Mouse (Mus musculus): ENCODE data around the gene Fhl5.

The Fhl5 gene

DNA sequence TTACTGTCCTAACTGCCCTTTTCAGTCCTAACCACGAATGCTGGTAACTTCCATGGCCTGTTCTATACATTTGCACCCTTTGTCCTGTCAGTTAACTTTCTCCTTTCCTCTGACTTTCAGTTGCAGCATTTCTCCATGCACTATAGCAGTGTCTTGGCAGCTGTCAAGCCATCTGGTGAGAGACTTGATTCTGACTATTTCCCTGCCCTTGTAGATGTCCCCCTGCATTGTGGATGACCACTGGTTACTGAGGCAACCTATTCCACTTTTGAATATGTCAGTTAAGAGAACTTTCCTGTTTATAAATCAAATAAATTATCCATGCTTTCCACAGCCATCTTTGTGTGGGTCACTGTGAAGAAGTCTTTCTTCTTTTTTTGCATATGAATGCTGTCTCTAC is 45.4 kb downstream of the Fhl5 start:
- no peaks in the 10 kb centered on the region for H3K36me3 ChIP-seq (ENCODE audit: control insufficient read depth, insufficient read depth, low read length, poor library complexity, severe bottlenecking)
- DNase-seq (ENCODE audit: low read depth, low spot score) = no peak
- no peaks in the 10 kb centered on the region for H3K27me3 ChIP-seq (ENCODE audit: control insufficient read depth, insufficient read depth, low read length, poor library complexity, severe bottlenecking)

DNA sequence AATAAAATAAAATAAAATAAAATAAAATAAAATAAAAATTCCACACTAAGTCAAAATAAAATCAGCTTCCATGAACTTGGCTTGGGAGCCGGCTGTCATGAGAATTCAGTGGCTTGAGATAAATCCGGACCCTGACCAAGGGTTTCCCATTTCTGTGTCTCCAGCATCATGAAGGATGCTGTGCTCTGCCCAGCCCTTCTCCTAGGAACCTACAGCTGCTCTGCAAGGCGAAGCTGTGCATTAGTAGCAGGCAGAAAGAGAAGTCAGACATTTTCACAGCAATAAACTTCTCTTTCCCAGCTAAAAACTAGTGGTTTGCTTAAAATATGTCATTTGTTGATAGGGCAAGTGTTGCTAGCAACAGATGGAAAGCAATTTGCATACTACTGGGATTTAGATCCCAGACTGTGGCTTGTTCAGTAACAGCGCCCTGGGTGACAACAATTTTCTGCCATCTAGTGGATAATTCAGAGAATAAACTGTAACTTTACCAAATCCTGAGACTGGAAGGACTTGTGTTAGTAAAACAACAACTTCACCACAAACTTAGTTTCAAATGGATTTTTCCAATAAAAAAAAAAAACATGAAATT is 63.0 kb downstream of the Fhl5 start:
- H3K36me3 ChIP-seq (ENCODE audit: control insufficient read depth, insufficient read depth, low read length, poor library complexity, severe bottlenecking) = no peaks in the 10 kb centered on the region
- no peaks in the 10 kb centered on the region for H3K27me3 ChIP-seq (ENCODE audit: control insufficient read depth, insufficient read depth, low read length, poor library complexity, severe bottlenecking)
- no peak for DNase-seq (ENCODE audit: low read depth, low spot score)

Measured in splenic B cell, adult 2 months (primary cell).